Mouse (Mus musculus): ENCODE results near the gene Klre1.

DNA sequence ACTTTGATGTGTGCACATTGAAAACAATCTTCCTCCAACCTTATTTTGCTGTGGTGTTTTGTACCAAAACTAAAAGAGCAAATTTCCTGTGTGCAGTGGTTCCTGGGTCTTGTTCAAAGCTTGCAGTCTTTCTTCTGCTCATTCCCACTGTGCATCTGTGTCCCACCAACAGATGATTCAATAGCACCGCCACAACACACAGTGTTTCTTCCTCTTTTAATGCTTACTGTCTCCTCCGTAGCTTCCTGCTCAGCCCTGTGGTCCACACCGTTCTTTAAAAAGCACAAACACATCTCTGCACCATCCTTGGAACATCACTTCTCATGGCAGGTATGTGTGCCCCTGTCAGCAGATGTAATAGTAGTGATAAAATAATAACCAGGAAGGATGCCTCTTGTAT, 13.8 kb downstream of the Klre1 start, which contains the start of gene Klrd1:
- TF ChIP-seq CTCF (IDR thresholded peaks at IDR 0.05; ENCODE audit: low read depth) (no peak), EP300 (IDR thresholded peaks at IDR 0.05; ENCODE audit: low read depth) (no peak)

All from liver, postnatal 0 days (tissue).